ENCODE assay signal across 10 mouse cellular contexts in genomic region chr11:113147535-113148197, GRCm38 (mm10).
DNase-seq lines count a peak whose midpoint lies in the region; ATAC-seq and TF ChIP-seq lines count a peak whose summit lies in the region.
"Had no signal": no experiment of that assay in that cellular context is flagged by ENCODE, and none has a peak within 500 bp of the region (broad histone marks: within the 10 kb centered on the region; RNA-seq: fewer than 3 reads in every experiment).

No protein-coding gene starts in this region.

- peaks cover 20% of the 10 kb centered on the region for H3K9me3 ChIP-seq in E14TG2a.4 (ENCODE audit: low read length)
- H3K9me3 ChIP-seq in intestine, postnatal 0 days (ENCODE audit: control insufficient read depth) = no peaks in the 10 kb centered on the region
- H3K9me3 ChIP-seq: forebrain, embryonic 15.5 days had no signal

- H3K4me2 ChIP-seq in intestine, postnatal 0 days (replicated peaks; ENCODE audit: low read depth) = peak overlapping the region; percentile 54
- H3K4me2 ChIP-seq: forebrain, embryonic 15.5 days had no signal

- H3K36me3 ChIP-seq in E14TG2a.4 (ENCODE audit: insufficient read depth, low read length) = no peaks in the 10 kb centered on the region
- H3K36me3 ChIP-seq in intestine, postnatal 0 days (ENCODE audit: control insufficient read depth, insufficient read depth) = no peaks in the 10 kb centered on the region
- H3K36me3 ChIP-seq: forebrain, embryonic 15.5 days had no signal

- peak overlapping the region; percentile 49; the same call in 1 of the 2 replicates for H3K4me3 ChIP-seq in E14TG2a.4 (replicated peaks; ENCODE audit: low read length)
- H3K4me3 ChIP-seq in intestine, postnatal 0 days (ENCODE audit: low read depth, low read length) = 0 out of 2 replicates have a peak overlapping the region, but pooled peaks have one; percentile 7
- H3K4me3 ChIP-seq: forebrain, embryonic 15.5 days had no signal

- DNase-seq in cerebellum, adult 9-11 months = peak; percentile 24
- DNase-seq in cerebellum, postnatal 36 days = no peak
- DNase-seq in layer of hippocampus, adult 9-11 months = peak; percentile 38
- DNase-seq in layer of hippocampus, adult 11-12 months (ENCODE audit: low spot score) = no peak
- DNase-seq in right cerebral cortex, postnatal 25 days = no peak
- no peak for DNase-seq in gastrocnemius, postnatal 36 days
- DNase-seq: cerebellum, postnatal 14 days had no signal

- WGBS in intestine, postnatal 0 days = 27% methylated on average over 17 of the region's 17 CpGs

- peaks cover 5% of the 10 kb centered on the region; the same call in 1 of the 2 replicates for H3K27me3 ChIP-seq in E14TG2a.4 (ENCODE audit: insufficient read depth, low read length)
- no peaks in the 10 kb centered on the region for H3K27me3 ChIP-seq in intestine, postnatal 0 days (replicated peaks; ENCODE audit: control insufficient read depth, insufficient read depth, low read length)
- H3K27me3 ChIP-seq: forebrain, embryonic 15.5 days had no signal

- no peak for TF ChIP-seq CTCF in E14TG2a.4 (conservative IDR thresholded peaks at IDR 0.05; ENCODE audit: low read length)
- TF ChIP-seq CTCF in intestine, postnatal 0 days (IDR thresholded peaks at IDR 0.05; ENCODE audit: low read depth) = no peak

- intact Hi-C loops in gastrocnemius, postnatal 36 days (cut with DNase I) = no loop called here

- no peaks in the 10 kb centered on the region for H3K4me1 ChIP-seq in E14TG2a.4 (replicated peaks; ENCODE audit: low read depth, low read length)
- H3K4me1 ChIP-seq in intestine, postnatal 0 days (replicated peaks; ENCODE audit: control insufficient read depth, insufficient read depth, low read length) = 0 out of 2 replicates have a peak, but pooled peaks cover 5% of the 10 kb centered on the region

- H3K27ac ChIP-seq in intestine, postnatal 0 days (ENCODE audit: low read depth, low read length) = 0 out of 2 replicates have a peak overlapping the region, but pooled peaks have one; percentile 16
- H3K27ac ChIP-seq: forebrain, embryonic 15.5 days had no signal

- H3K9ac ChIP-seq in intestine, postnatal 0 days (ENCODE audit: low read depth, low read length) = 0 out of 2 replicates have a peak overlapping the region, but pooled peaks have one; percentile 37
- H3K9ac ChIP-seq: forebrain, embryonic 15.5 days had no signal

- ATAC-seq in intestine, postnatal 0 days = peak; percentile 82
- ATAC-seq: forebrain, embryonic 15.5 days had no signal

Comparison
In these comparisons a context has a peak if more than half of its experiments do, and no peak if none do; other contexts are left out.
1. DNase-seq: peak in cerebellum, adult 9-11 months (single experiment) and layer of hippocampus, adult 9-11 months (single experiment); none in cerebellum, postnatal 36 days (0 of 2), layer of hippocampus, adult 11-12 months (single experiment), right cerebral cortex, postnatal 25 days (single experiment) and gastrocnemius, postnatal 36 days (0 of 2).